Mouse (Mus musculus) T-helper 2 cell (primary cell): ENCODE measurements at regions not wholly inside any gene's neighbourhood (a gene's known extent, or its start where the extent isn't known, plus 50 kb on each side); places are given as distances from the start of the nearest gene placed in this dataset.

Experiments used
- in situ Hi-C: fragments of 300-600 bp; cut with MboI, MseI; formaldehyde crosslinking; loops from one replicate; pipeline ENCODE4 v1.15.1; 2025; ENCODE audit warnings: high pct_unique_total_duplicates

GRCm38 (mm10) chr6:51177701-51178060 is 254.8 kb upstream of the Nfe2l3 start:
- in situ Hi-C loops = loop anchor here (10.0 kb wide), 1 partner anchor 1057 kb away; the partner anchor contains the start of gene Hoxa9

DNA sequence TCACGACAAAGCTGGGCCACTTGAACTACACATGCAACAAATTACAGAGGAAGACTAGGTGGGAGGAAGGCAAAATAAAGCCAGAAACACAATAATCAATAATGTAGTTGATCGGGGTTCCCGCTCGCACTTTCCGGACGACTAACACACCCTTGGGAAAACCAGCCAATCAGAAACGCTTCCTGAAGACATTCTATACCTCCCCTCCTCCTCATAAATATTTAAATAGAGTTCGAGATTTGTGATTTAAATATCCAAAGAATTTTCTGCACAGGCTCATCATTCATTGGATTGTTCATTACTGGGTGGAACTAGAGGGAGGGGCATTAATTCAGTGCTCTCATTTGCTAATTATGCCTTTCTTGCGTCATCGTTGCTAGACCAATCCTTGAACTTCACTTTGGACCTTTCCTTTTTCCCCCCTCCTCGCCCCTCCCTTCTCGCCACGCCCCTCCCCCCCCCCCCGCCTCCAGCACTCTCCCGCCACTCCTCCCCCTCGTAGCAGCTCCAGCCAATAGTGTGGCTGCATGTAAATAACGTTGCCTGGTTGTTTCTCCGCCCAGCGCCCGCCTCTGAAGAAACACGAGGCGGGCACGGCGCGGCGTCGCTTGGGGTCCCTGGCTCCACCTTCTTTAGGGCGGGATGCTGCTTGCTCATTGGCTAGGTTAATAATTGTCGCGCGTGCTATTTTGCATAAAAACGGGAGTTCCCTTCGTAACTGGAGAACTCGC is 254.2 kb upstream of the Nfe2l3 start:
- in situ Hi-C loops = loop anchor here (10.0 kb wide), 1 partner anchor 1057 kb away; the partner anchor contains the start of gene Hoxa9

- in situ Hi-C loops = loop anchor here (10.0 kb wide), 1 partner anchor 1056 kb away; the partner anchor contains the start of gene Hoxa9
Measured at GRCm38 (mm10) chr6:51178799-51179398, 253.6 kb upstream of the Nfe2l3 start.

GRCm38 (mm10) chr6:51179741-51180537 is 252.5 kb upstream of the Nfe2l3 start:
- in situ Hi-C loops = loop anchor here (10.0 kb wide), 1 partner anchor 1055 kb away; the partner anchor contains the start of gene Hoxa9

DNA sequence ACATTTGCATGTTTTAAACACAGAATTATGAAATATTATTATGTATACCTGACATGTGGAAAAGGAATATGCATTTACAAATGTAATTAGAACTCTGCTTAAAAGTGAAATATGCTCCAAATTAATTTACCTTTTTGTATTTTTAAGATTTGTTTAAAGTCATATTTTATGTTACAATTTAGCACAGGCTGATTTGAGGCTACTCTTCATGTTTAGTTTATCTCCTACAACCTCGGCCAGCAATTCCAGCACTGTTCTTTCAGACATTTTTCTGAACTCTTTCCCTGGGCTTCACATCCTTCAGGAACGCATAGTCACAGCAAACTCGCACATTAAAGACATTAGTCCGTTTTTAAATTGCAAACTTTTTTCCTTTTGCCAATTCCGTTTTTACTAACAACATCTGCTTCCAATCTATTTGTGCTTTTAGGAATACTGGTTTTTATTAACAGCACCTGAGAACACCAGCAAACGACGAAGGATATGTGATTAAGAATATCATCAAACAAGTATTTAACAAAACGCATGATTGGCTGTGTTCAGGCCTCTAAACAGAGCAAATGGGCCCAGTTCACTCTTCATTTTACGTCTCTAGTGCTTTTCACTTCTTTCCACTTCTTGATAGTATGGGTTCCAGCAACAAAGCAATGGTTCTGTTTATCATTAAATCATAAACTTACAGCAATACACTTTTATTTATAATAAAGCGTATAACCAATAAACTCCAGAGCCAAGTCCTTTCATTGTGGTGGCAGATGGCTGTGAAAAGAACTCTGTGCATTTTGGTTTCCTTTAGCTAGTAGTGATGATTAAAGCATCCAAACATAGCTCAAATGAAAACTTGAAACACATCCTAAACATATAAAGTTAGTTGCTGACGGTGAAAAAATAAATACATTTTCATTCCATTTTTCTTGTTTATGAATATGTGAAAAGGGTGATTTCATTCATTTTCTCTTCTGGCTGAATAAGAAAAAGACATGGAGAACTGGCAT is 251.3 kb upstream of the Nfe2l3 start:
- in situ Hi-C loops = no loop called here

DNA sequence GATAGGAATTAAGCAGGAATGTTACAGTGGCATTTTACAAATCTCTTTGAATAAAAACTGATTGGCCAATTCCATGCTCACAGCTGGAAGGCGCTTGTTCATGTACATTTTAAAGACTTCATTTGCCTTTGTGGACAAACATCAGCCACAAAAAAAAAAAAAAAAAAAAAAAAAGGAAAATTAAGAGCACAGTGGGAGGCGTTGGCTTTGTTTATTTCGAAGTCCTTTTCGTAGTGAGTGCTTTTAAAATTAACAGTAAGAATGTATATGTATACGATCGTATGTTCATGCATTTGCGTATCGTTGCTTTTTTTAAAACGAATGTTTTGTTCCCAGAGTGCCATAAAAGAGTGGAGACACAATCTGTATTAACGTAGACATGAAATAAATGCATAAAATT is 250.6 kb upstream of the Nfe2l3 start:
- in situ Hi-C loops = no loop called here

DNA sequence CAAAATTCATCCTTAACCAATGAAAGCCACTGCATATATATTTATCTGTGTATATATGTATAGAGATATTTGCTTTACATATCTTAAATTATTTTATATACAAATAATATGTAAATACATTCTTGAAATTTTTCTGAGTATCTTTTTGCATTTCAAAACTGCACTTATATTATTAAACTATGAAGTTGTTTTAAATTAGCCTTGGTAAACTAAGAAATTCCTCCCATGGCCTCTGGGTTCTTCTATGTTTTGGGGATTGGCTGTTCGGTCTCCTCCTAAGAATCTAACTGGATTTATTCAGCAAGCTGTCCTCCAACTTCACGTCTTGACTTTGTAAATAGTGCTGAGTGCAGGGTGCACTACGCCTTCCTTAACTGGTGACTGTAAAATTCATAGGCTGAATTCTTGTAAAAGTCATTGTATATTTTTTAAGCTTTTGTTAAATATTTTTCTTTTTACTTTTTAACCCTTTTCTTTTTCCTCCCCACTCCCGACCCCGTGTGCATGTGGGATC is 249.6 kb upstream of the Nfe2l3 start:
- in situ Hi-C loops = no loop called here

GRCm38 (mm10) chr6:51183576-51184420 is 248.7 kb upstream of the Nfe2l3 start:
- in situ Hi-C loops = no loop called here

- in situ Hi-C loops = no loop called here
Measured at GRCm38 (mm10) chr6:51184500-51184899, 248.0 kb upstream of the Nfe2l3 start.

- in situ Hi-C loops = no loop called here
Measured at GRCm38 (mm10) chr6:51185201-51185600, 247.3 kb upstream of the Nfe2l3 start.

- in situ Hi-C loops = no loop called here
Measured at GRCm38 (mm10) chr6:51189173-51189572, 243.3 kb upstream of the Nfe2l3 start.

DNA sequence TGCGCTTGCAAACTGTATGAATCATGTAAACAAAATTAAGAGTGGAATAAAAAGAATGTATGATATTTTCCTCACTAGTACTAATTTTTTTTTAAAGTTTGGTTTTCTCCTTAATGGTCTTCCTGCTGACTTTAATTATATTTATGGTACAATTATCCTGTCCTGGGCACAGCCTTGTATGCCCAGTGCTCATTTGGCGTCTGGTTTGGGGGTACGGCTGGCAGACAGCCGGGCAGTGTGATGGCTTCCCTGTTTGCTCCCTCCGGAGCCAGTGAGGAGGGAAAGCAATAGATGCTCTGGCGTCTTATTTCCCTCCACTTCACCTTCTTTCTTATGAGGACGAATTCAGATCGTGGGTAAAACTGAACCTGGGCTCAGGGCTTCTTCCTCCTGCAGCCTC is 239.6 kb upstream of the Nfe2l3 start:
- in situ Hi-C loops = no loop called here

DNA sequence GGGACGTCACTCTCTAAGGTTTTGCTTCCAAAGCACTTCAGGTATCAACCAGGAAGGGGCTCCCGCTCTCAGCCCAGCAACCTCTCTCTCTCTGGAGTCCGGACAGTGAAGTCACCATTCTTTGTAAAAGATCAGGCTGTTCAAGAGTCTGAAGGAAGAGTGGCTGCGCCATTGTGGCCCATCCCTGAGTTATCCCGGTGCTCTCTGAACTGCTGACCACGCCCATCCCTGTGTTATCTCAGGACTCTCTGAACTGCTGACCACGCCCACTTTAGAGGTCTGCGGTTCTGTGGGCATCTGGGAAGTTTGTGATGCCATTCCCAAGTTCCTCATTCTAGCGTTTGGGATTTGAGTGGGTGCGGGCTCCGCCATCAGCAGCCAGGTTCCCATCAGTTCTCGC is 239.1 kb upstream of the Nfe2l3 start:
- in situ Hi-C loops = no loop called here

DNA sequence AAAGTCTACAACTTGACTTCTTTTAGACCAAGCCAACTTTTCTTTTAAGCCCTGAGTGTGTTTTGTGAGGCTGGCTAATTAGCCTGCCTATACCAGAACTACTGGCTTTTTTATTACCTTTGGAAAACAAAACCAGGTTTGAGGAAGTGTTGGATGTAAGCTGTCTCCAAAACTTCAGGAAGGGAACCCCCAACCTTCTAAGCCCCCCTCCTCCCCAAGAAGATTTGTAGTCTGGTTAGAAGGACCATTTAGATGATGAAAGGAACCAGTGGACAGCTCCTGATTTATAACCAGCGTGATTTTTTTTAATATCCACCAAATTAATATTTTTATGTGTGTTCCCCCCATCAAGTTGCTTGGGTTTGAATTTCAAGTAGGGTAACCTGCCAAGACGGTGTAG is 236.1 kb upstream of the Nfe2l3 start:
- in situ Hi-C loops = no loop called here

GRCm38 (mm10) chr6:51197000-51197774 is 235.3 kb upstream of the Nfe2l3 start:
- in situ Hi-C loops = no loop called here

GRCm38 (mm10) chr6:51200207-51200606 is 232.3 kb upstream of the Nfe2l3 start:
- in situ Hi-C loops = loop anchor here (25.0 kb wide), 1 partner anchor 162 kb away; no protein-coding TSS in a partner anchor

GRCm38 (mm10) chr6:51200837-51201236 is 231.6 kb upstream of the Nfe2l3 start:
- in situ Hi-C loops = loop anchor here (25.0 kb wide), 1 partner anchor 161 kb away; no protein-coding TSS in a partner anchor

GRCm38 (mm10) chr6:51204306-51204705 is 228.2 kb upstream of the Nfe2l3 start:
- in situ Hi-C loops = loop anchor here (25.0 kb wide), 1 partner anchor 158 kb away; no protein-coding TSS in a partner anchor

- in situ Hi-C loops = loop anchor here (25.0 kb wide), 1 partner anchor 157 kb away; no protein-coding TSS in a partner anchor
Measured at GRCm38 (mm10) chr6:51205411-51205810, 227.1 kb upstream of the Nfe2l3 start.
